Mouse (Mus musculus) forebrain, embryonic 15.5 days (tissue): Measurements from ENCODE around the gene Slc25a30. TPM values are rescaled to one million over a fixed set of nuclear protein-coding genes. Genes with fewer than 3 reads are reported as not detected.

Experiments
- ATAC-seq: fragments of 200-750 bp; cut with Nextera tagmentation; replicated peaks from 2 replicates; pipeline ENCODE4 v1.8.0; 2017; ENCODE audit warnings: mild to moderate bottlenecking, moderate TSS enrichment, moderate library complexity
- H3K27ac ChIP-seq: fragments of 300-500 bp; sonication (generic); replicated peaks from 2 replicates; pipeline ENCODE4 v1.5.1; 2015; ENCODE audit warnings: mild to moderate bottlenecking, inconsistent platforms
- H3K27me3 ChIP-seq: fragments of 300-500 bp; sonication (generic); 2 replicates; pipeline ENCODE4 v1.6.1; 2015; ENCODE audit warnings: inconsistent platforms
- H3K36me3 ChIP-seq: fragments of 300-500 bp; sonication (generic); 2 replicates; pipeline ENCODE4 v1.6.1; 2015; ENCODE audit warnings: mild to moderate bottlenecking, inconsistent platforms
- H3K4me1 ChIP-seq: fragments of 300-500 bp; sonication (generic); 2 replicates; pipeline ENCODE4 v1.6.1; 2015; ENCODE audit warnings: inconsistent platforms
- H3K4me2 ChIP-seq: fragments of 300-500 bp; sonication (generic); replicated peaks from 2 replicates; pipeline ENCODE4 v1.6.1; 2015; ENCODE audit warnings: mild to moderate bottlenecking, inconsistent platforms
- H3K4me3 ChIP-seq: fragments of 300-500 bp; sonication (generic); 2 replicates; pipeline ENCODE4 v1.5.1; 2015; ENCODE audit warnings: mild to moderate bottlenecking, inconsistent platforms
- H3K9ac ChIP-seq: fragments of 300-500 bp; sonication (generic); replicated peaks from 2 replicates; pipeline ENCODE4 v1.6.1; 2015; ENCODE audit warnings: mild to moderate bottlenecking, inconsistent platforms
- H3K9me3 ChIP-seq: fragments of 300-500 bp; sonication (generic); 2 replicates; pipeline ENCODE4 v1.6.1; 2016; ENCODE audit warnings: inconsistent platforms
- WGBS: fragments of 180-500 bp; shearing (Covaris S2); methylation state at CpG from one replicate; pipeline ENCODE4 v1.1.7; 2015; ENCODE audit warnings: mixed read lengths; 5-methylcytosine and 5-hydroxymethylcytosine counted together
- polyA plus RNA-seq: library from polyadenylated mRNA; unstranded; fragments of >200 nt; fragmentation: Nextera tagmentation; extraction: Ambion mirVana; gene quantifications from 2 replicates; pipeline ENCODE4 v1.2.1, GENCODE M21; 2015

Gene Slc25a30
- polyA plus RNA-seq, 1 experiment from 2014 or later, result 9.7 TPM

GRCm38 (mm10) chr14:75758401-75758800, 28.4 kb downstream of the Slc25a30 start:
- no peak overlapping the region for H3K4me2 ChIP-seq
- H3K36me3 ChIP-seq, result peaks cover 5% of the 10 kb centered on the region; the same call in 1 of the 2 replicates
- no peaks in the 10 kb centered on the region for H3K27me3 ChIP-seq
- 79% methylated on average over 7 of the region's 7 CpGs for WGBS
- H3K27ac ChIP-seq, result no peak overlapping the region
- H3K4me1 ChIP-seq, result peaks cover 4% of the 10 kb centered on the region
- ATAC-seq, result no peak
- no peak overlapping the region for H3K4me3 ChIP-seq
- no peaks in the 10 kb centered on the region for H3K9me3 ChIP-seq
- H3K9ac ChIP-seq, result no peak overlapping the region

- Histone ChIP-seq H3K9me3 (no peaks in the 10 kb centered on the region), H3K4me2 (no peak overlapping the region), H3K36me3 (peaks cover 5% of the 10 kb centered on the region; the same call in 1 of the 2 replicates), H3K4me1 (peaks cover 10% of the 10 kb centered on the region), H3K4me3 (no peak overlapping the region), H3K9ac (no peak overlapping the region), H3K27ac (no peak overlapping the region), H3K27me3 (no peaks in the 10 kb centered on the region)
- ATAC-seq, result no peak
- 83% methylated on average over 2 of the region's 2 CpGs for WGBS
Measured at GRCm38 (mm10) chr14:75757821-75758220, 29.0 kb downstream of the Slc25a30 start.

GRCm38 (mm10) chr14:75756971-75757370, 29.9 kb downstream of the Slc25a30 start:
- Histone ChIP-seq H3K4me2 (no peak overlapping the region), H3K4me1 (peaks cover 19% of the 10 kb centered on the region), H3K27ac (no peak overlapping the region), H3K4me3 (no peak overlapping the region), H3K27me3 (no peaks in the 10 kb centered on the region), H3K36me3 (peaks cover under 1% of the 10 kb centered on the region; the same call in 1 of the 2 replicates), H3K9me3 (no peaks in the 10 kb centered on the region), H3K9ac (no peak overlapping the region)
- no peak for ATAC-seq
- 92% methylated on average over 6 of the region's 6 CpGs for WGBS

GRCm38 (mm10) chr14:75753991-75754817, 32.6 kb downstream of the Slc25a30 start, which contains the start of gene Cog3:
Gene Cog3, minus strand, starts transcription at chr14:75754517.
- H3K9ac ChIP-seq, result peak within 1 kb of the TSS; percentile 77
- peak within 1 kb of the TSS; percentile 91 for H3K4me2 ChIP-seq
- ATAC-seq, result peak; percentile 98
- no peaks in the 10 kb centered on the region for H3K9me3 ChIP-seq
- no peaks in the 10 kb centered on the region for H3K27me3 ChIP-seq
- peak within 1 kb of the TSS; percentile 87 for H3K27ac ChIP-seq
- peaks cover 30% of the 10 kb centered on the region for H3K4me1 ChIP-seq
- H3K4me3 ChIP-seq, result peak within 1 kb of the TSS; percentile 61
- under 1% methylated on average over 78 of the region's 78 CpGs for WGBS
- H3K36me3 ChIP-seq, result no peaks in the 10 kb centered on the region

GRCm38 (mm10) chr14:75753206-75753605, 33.6 kb downstream of the Slc25a30 start:
- Histone ChIP-seq H3K27ac (no peak overlapping the region), H3K36me3 (no peaks in the 10 kb centered on the region), H3K4me1 (peaks cover 30% of the 10 kb centered on the region), H3K27me3 (no peaks in the 10 kb centered on the region), H3K4me2 (peak overlapping the region; percentile 91), H3K4me3 (peak overlapping the region; percentile 61), H3K9me3 (no peaks in the 10 kb centered on the region), H3K9ac (peak overlapping the region; percentile 77)
- WGBS, result 74% methylated on average over 8 of the region's 8 CpGs
- no peak for ATAC-seq

GRCm38 (mm10) chr14:75751040-75751439, 35.8 kb downstream of the Slc25a30 start:
- no peak overlapping the region; the same call in 1 of the 2 replicates for H3K27ac ChIP-seq
- no peak overlapping the region for H3K4me3 ChIP-seq
- H3K36me3 ChIP-seq, result peaks cover 10% of the 10 kb centered on the region; the same call in 1 of the 2 replicates
- ATAC-seq, result no peak
- WGBS, result 74% methylated on average over 4 of the region's 4 CpGs
- no peaks in the 10 kb centered on the region for H3K27me3 ChIP-seq
- no peaks in the 10 kb centered on the region for H3K9me3 ChIP-seq
- no peak overlapping the region; the same call in 1 of the 2 replicates for H3K9ac ChIP-seq
- peaks cover 30% of the 10 kb centered on the region for H3K4me1 ChIP-seq
- no peak overlapping the region for H3K4me2 ChIP-seq

- ATAC-seq, result no peak
- Histone ChIP-seq H3K36me3 (peaks cover 20% of the 10 kb centered on the region), H3K4me1 (peaks cover 30% of the 10 kb centered on the region), H3K27me3 (no peaks in the 10 kb centered on the region), H3K4me2 (no peak overlapping the region), H3K9ac (no peak overlapping the region), H3K27ac (no peak overlapping the region), H3K4me3 (no peak overlapping the region), H3K9me3 (no peaks in the 10 kb centered on the region)
- 92% methylated on average over 4 of the region's 4 CpGs for WGBS
Measured at GRCm38 (mm10) chr14:75749123-75749522, 37.7 kb downstream of the Slc25a30 start.

- Histone ChIP-seq H3K4me1 (peaks cover 21% of the 10 kb centered on the region), H3K27ac (no peak overlapping the region), H3K9ac (no peak overlapping the region), H3K4me2 (no peak overlapping the region), H3K36me3 (peaks cover 23% of the 10 kb centered on the region), H3K9me3 (no peaks in the 10 kb centered on the region), H3K4me3 (no peak overlapping the region), H3K27me3 (no peaks in the 10 kb centered on the region)
- WGBS, result 97% methylated on average over 2 of the region's 2 CpGs
- no peak for ATAC-seq
Measured at GRCm38 (mm10) chr14:75747960-75748359, 38.9 kb downstream of the Slc25a30 start.

GRCm38 (mm10) chr14:75741904-75742303, 44.9 kb downstream of the Slc25a30 start:
- peaks cover 54% of the 10 kb centered on the region for H3K36me3 ChIP-seq
- no peak overlapping the region for H3K9ac ChIP-seq
- no peaks in the 10 kb centered on the region for H3K27me3 ChIP-seq
- no peak overlapping the region for H3K4me3 ChIP-seq
- no peak overlapping the region for H3K27ac ChIP-seq
- no peaks in the 10 kb centered on the region for H3K4me1 ChIP-seq
- 90% methylated on average over 3 of the region's 3 CpGs for WGBS
- ATAC-seq, result no peak
- H3K9me3 ChIP-seq, result no peaks in the 10 kb centered on the region
- H3K4me2 ChIP-seq, result no peak overlapping the region

- Histone ChIP-seq H3K27ac (no peak overlapping the region), H3K36me3 (peaks cover 73% of the 10 kb centered on the region), H3K27me3 (no peaks in the 10 kb centered on the region), H3K4me3 (no peak overlapping the region), H3K9ac (no peak overlapping the region), H3K9me3 (no peaks in the 10 kb centered on the region), H3K4me1 (no peaks in the 10 kb centered on the region), H3K4me2 (no peak overlapping the region)
- ATAC-seq, result no peak
- WGBS, result 93% methylated on average over 3 of the region's 3 CpGs
Measured at GRCm38 (mm10) chr14:75735597-75735996, 51.2 kb downstream of the Slc25a30 start.

GRCm38 (mm10) chr14:75732631-75733030, 54.2 kb downstream of the Slc25a30 start:
- no peaks in the 10 kb centered on the region for H3K9me3 ChIP-seq
- H3K36me3 ChIP-seq, result peaks cover 80% of the 10 kb centered on the region
- no peak for ATAC-seq

GRCm38 (mm10) chr14:75731361-75731760, 55.5 kb downstream of the Slc25a30 start:
- Histone ChIP-seq H3K4me2 (no peak overlapping the region), H3K36me3 (peaks cover 78% of the 10 kb centered on the region)
- no peak for ATAC-seq

More at GRCm38 (mm10) chr14:75732631-75733030, 54.2 kb downstream of the Slc25a30 start:
- Histone ChIP-seq H3K4me2 (no peak overlapping the region), H3K4me3 (no peak overlapping the region), H3K27ac (no peak overlapping the region), H3K4me1 (no peaks in the 10 kb centered on the region), H3K27me3 (no peaks in the 10 kb centered on the region), H3K9ac (no peak overlapping the region)
- 88% methylated on average over 7 of the region's 7 CpGs for WGBS

More at GRCm38 (mm10) chr14:75731361-75731760, 55.5 kb downstream of the Slc25a30 start:
- Histone ChIP-seq H3K9ac (no peak overlapping the region), H3K9me3 (no peaks in the 10 kb centered on the region), H3K27me3 (no peaks in the 10 kb centered on the region), H3K4me3 (no peak overlapping the region), H3K4me1 (no peaks in the 10 kb centered on the region), H3K27ac (no peak overlapping the region)
- 81% methylated on average over 2 of the region's 2 CpGs for WGBS
